Mouse (Mus musculus): ENCODE measurements at regions not wholly inside any gene's neighbourhood (a gene's known extent, or its start where the extent isn't known, plus 50 kb on each side); places are given as distances from the start of the nearest gene placed in this dataset.

DNA sequence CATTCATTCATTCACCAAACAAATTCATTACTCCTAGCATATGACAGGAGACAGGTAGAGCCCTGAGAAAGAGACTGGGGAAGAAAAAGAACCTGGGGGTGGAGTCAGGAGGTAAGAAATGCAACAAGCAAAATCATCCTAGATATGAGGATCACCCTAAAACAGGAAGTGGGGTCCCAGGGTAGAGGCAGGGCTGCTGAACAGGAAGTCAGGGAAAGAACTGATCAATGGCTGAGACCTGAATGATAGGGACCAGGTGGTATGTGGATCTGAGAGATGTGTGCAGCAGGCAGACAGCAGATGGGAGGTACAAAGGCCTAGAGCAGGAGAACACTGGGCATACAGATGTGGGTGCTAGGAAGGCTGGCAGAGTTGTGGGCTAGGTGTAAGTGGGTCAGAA is 77.4 kb downstream of the Gm5294 start:
- ATAC-seq (no peak), DNase-seq (no peak)
- Histone ChIP-seq H3K9me3 (ENCODE audit: low read length) (no peaks in the 10 kb centered on the region), H3K4me2 (ENCODE audit: low read depth) (no peak overlapping the region), H3K36me3 (ENCODE audit: insufficient read depth) (no peaks in the 10 kb centered on the region), H3K27me3 (ENCODE audit: insufficient read depth, low read length) (no peaks in the 10 kb centered on the region), H3K27ac (ENCODE audit: low read depth, low read length) (no peak overlapping the region), H3K9ac (no peak overlapping the region), H3K4me1 (ENCODE audit: insufficient read depth) (no peaks in the 10 kb centered on the region), H3K4me3 (ENCODE audit: low read depth, low read length) (no peak overlapping the region)
- TF ChIP-seq CTCF (IDR thresholded peaks at IDR 0.05; ENCODE audit: low read depth): no peak

DNA sequence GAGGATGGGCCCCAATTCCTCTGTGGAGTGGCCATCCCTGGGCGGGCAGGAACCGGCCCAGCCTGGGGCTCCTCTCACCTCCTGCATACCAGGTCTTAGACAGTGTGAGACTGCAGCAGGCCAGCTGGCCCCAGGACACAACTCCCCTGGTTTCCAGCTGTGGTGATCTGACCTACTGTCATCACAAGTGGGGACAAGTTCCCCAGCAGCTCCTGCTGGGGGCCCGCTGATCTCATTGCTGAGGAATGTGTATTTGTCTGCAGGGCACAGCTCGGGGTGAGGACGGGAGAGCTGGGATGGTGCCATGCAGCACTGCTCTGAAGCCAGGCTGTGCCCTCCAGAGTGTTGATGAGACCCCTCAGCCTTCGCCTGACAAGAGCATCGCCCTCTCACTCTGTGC is 78.6 kb downstream of the Gm5294 start:
- H3K4me2 ChIP-seq (ENCODE audit: low read depth): no peak overlapping the region
- no peaks in the 10 kb centered on the region for H3K9me3 ChIP-seq (ENCODE audit: low read length)
- no peaks in the 10 kb centered on the region for H3K27me3 ChIP-seq (ENCODE audit: insufficient read depth, low read length)
- 64% methylated on average over 7 of the region's 7 CpGs for WGBS
- H3K4me3 ChIP-seq (ENCODE audit: low read depth, low read length): no peak overlapping the region
- no peak overlapping the region for H3K27ac ChIP-seq (ENCODE audit: low read depth, low read length)
- no peak for DNase-seq
- H3K36me3 ChIP-seq (ENCODE audit: insufficient read depth): no peaks in the 10 kb centered on the region
- no peak for ATAC-seq
- no peak for TF ChIP-seq CTCF (IDR thresholded peaks at IDR 0.05; ENCODE audit: low read depth)
- no peaks in the 10 kb centered on the region for H3K4me1 ChIP-seq (ENCODE audit: insufficient read depth)
- H3K9ac ChIP-seq: no peak overlapping the region

DNA sequence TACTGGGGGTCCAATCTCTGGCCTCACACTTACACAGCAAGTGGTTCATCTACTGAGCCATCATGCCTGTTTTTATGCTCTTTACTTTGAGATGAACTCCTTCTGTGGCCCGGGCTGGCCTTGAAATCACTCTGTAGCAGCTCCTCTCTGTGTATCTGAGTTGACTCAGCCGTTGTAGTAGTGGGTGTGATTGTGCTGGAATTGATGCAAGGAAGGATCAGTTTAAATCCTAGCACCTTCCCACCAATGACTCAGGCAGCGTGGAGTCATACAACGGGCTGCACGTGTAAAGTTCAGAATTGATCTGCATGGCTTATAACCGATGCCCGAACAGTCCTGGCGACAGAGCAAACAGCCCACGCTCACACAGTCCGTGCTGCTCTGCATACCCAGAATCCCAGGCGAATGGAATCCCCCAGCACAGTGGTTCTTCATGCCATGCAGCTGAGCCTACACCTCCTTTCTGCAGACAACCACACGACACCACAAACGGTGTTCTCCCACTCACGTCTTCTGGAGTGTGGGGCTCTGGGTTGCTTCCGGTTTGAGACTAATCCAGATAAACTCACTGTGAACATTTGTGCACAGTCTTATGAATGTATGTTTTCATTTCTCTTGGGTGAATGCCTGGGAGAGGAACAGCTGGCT is 81.2 kb downstream of the Gm5294 start:
- WGBS: 67% methylated on average over 15 of the region's 15 CpGs
- TF ChIP-seq CTCF (IDR thresholded peaks at IDR 0.05; ENCODE audit: low read depth): no peak
- Histone ChIP-seq H3K9me3 (ENCODE audit: low read length) (no peaks in the 10 kb centered on the region), H3K4me2 (ENCODE audit: low read depth) (no peak overlapping the region), H3K27ac (ENCODE audit: low read depth, low read length) (no peak overlapping the region), H3K9ac (no peak overlapping the region), H3K4me3 (ENCODE audit: low read depth, low read length) (no peak overlapping the region), H3K4me1 (ENCODE audit: insufficient read depth) (no peaks in the 10 kb centered on the region), H3K27me3 (ENCODE audit: insufficient read depth, low read length) (no peaks in the 10 kb centered on the region), H3K36me3 (ENCODE audit: insufficient read depth) (no peaks in the 10 kb centered on the region)
- peak; percentile 64 for ATAC-seq
- peak; percentile 53 for DNase-seq

DNA sequence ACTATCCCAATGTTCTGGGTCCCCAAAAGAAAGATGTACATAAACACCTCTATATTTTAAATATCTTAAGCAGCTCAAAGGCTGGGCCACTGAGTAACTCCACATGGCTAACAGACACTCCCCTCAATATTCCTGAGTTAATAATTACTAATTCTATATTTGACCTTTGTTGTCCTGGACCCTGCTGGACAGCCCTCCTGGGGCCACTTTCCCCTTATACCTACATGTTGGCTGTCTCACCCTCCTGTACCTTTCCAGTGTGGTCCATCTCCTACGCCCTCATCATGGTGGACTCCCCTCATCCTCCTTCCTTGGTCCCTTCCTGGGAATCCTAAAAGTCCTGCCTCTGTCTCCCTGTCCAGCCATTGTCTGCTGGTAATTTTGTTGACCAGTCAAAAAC is 82.4 kb downstream of the Gm5294 start:
- 85% methylated on average over 1 of the region's 1 CpGs for WGBS
- no peak for ATAC-seq

DNA sequence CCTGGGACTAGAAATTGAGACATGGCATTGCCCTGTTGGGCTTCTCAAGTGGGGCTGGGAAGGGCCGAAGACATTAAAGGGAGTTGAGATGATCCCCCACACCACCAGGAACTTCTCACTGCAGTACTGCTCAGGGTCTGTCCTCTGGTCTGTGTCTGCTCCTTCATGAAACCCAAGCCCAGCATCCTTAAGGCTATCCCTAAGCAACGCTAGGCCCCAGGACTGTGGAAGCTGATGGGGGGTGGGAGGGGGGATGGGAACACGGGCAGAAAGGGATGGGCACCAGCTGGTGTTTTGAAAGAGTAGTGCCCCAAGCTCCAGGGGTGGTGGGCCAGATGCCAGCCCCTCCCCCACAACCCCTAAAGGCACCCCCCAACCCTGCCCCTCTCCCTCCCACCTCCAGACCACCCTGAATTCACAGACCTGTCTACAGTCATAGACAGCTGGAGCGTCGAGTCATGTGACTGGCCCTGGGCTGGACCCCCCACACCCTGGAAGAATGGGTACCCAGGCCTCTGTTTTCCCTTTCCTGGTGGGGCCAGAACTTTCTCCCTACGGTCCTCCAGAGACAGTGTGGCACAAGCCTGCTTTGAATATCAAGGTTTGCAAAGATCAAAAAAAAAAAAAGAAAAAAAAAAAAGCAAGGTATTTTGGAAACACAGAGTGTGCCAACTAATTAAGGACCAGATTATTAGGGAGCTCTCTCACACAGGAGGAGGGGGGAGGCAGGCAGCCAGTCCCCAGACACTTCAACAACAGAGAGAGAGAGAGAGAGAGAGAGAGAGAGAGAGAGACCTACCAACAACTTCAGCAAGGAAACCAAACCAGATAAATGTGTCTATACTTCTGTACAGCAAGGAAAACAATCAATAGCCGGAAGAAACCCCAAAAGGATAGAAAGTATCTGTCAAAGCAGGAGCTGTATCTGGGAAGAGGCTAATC is 85.1 kb downstream of the Pdgfa start:
- 24% methylated on average over 7 of the region's 7 CpGs for whole genome bisulfite sequencing
- TF ChIP-seq CTCF (IDR thresholded peaks at IDR 0.05; ENCODE audit: low read depth): no peak
- no peak overlapping the region for H3K4me2 ChIP-seq (ENCODE audit: low read depth)
- DNase-seq: peak; percentile 21
- H3K4me3 ChIP-seq (ENCODE audit: low read depth, low read length): no peak overlapping the region
- H3K4me1 ChIP-seq (ENCODE audit: insufficient read depth): no peaks in the 10 kb centered on the region
- H3K36me3 ChIP-seq (ENCODE audit: insufficient read depth): no peaks in the 10 kb centered on the region
- no peak overlapping the region for H3K9ac ChIP-seq
- H3K27me3 ChIP-seq (ENCODE audit: insufficient read depth, low read length): no peaks in the 10 kb centered on the region
- no peak overlapping the region for H3K27ac ChIP-seq (ENCODE audit: low read depth, low read length)
- H3K9me3 ChIP-seq (ENCODE audit: low read length): no peaks in the 10 kb centered on the region
- ATAC-seq: peak; percentile 27; the same call in 1 of the 2 replicates

More for the DNA sequence above, 82.4 kb downstream of the Gm5294 start:
- H3K36me3 ChIP-seq (ENCODE audit: insufficient read depth): no peaks in the 10 kb centered on the region
- no peak overlapping the region for H3K27ac ChIP-seq (ENCODE audit: low read depth, low read length)
- no peaks in the 10 kb centered on the region for H3K27me3 ChIP-seq (ENCODE audit: insufficient read depth, low read length)
- H3K4me1 ChIP-seq (ENCODE audit: insufficient read depth): no peaks in the 10 kb centered on the region
- DNase-seq: no peak
- H3K9ac ChIP-seq: no peak overlapping the region
- H3K4me3 ChIP-seq (ENCODE audit: low read depth, low read length): no peak overlapping the region
- no peaks in the 10 kb centered on the region for H3K9me3 ChIP-seq (ENCODE audit: low read length)
- no peak for TF ChIP-seq CTCF (IDR thresholded peaks at IDR 0.05; ENCODE audit: low read depth)
- H3K4me2 ChIP-seq (ENCODE audit: low read depth): no peak overlapping the region

DNA sequence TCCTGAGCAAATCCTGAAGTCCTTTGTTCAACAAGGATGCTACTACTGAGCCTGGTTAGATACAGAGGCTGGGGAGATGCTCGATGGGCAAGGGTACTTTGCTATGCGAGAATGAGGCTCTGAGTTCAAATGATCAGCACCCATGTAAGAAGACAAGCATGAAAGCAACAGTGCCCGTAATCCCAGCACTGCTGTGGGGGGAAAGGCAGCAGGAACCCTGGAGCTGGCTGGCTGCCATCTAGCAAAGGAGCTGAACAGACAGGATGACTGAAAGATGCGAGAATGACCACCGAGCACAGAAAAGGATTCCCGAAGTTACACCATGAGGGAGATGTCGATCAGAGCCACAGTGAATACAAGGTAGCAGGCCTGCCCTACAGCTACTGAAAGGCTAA is 84.5 kb downstream of the Pdgfa start:
- ATAC-seq (no peak), DNase-seq (peak; percentile 39)
- Histone ChIP-seq H3K27ac (ENCODE audit: low read depth, low read length) (no peak overlapping the region), H3K27me3 (ENCODE audit: insufficient read depth, low read length) (no peaks in the 10 kb centered on the region), H3K4me1 (ENCODE audit: insufficient read depth) (no peaks in the 10 kb centered on the region), H3K4me3 (ENCODE audit: low read depth, low read length) (no peak overlapping the region), H3K9me3 (ENCODE audit: low read length) (no peaks in the 10 kb centered on the region), H3K4me2 (ENCODE audit: low read depth) (no peak overlapping the region), H3K9ac (no peak overlapping the region), H3K36me3 (ENCODE audit: insufficient read depth) (no peaks in the 10 kb centered on the region)
- 22% methylated on average over 7 of the region's 7 CpGs for whole genome bisulfite sequencing
- no peak for TF ChIP-seq CTCF (IDR thresholded peaks at IDR 0.05; ENCODE audit: low read depth)

DNA sequence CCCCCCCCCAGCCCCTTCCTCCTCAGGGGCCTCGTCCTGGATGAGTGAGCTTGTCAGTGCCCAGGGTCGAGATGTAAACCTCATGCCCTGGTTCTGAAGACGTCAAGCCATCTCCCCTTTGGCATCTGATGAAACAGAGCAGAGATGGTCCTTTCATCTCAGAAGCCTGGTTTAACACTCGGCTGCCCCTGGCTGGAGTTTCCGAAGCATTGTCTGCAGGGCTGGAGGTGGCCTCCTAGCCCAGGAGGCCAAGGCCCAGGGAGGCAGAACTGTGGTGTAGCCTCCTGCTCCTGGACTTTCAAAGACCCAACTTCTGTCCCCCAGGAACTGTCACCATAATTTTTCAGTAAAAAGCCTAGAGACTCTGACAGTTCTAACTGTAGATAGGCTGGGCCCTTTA is 82.1 kb downstream of the Pdgfa start:
- ATAC-seq (no peak), DNase-seq (no peak)
- no peak overlapping the region for H3K27ac ChIP-seq (ENCODE audit: low read depth, low read length)
- H3K9me3 ChIP-seq (ENCODE audit: low read length): no peaks in the 10 kb centered on the region
- TF ChIP-seq CTCF (IDR thresholded peaks at IDR 0.05; ENCODE audit: low read depth): no peak
- no peak overlapping the region for H3K4me3 ChIP-seq (ENCODE audit: low read depth, low read length)
- H3K27me3 ChIP-seq (ENCODE audit: insufficient read depth, low read length): no peaks in the 10 kb centered on the region
- H3K4me2 ChIP-seq (ENCODE audit: low read depth): no peak overlapping the region
- H3K4me1 ChIP-seq (ENCODE audit: insufficient read depth): no peaks in the 10 kb centered on the region
- WGBS: 30% methylated on average over 5 of the region's 5 CpGs
- H3K36me3 ChIP-seq (ENCODE audit: insufficient read depth): no peaks in the 10 kb centered on the region
- H3K9ac ChIP-seq: no peak overlapping the region
